Mouse (Mus musculus) forebrain, embryonic 15.5 days (tissue): Measurements from ENCODE around the gene Lgsn. TPM values are rescaled to one million over a fixed set of nuclear protein-coding genes. Genes with fewer than 3 reads are reported as not detected.
A peak's percentile ranks its signal among the peaks of the same experiment; 100 is the strongest.

Experiments
- ATAC-seq: fragments of 200-750 bp; cut with Nextera tagmentation; replicated peaks from 2 replicates; pipeline ENCODE4 v1.8.0; 2017; ENCODE audit warnings: mild to moderate bottlenecking, moderate TSS enrichment, moderate library complexity
- H3K27ac ChIP-seq: fragments of 300-500 bp; sonication (generic); replicated peaks from 2 replicates; pipeline ENCODE4 v1.5.1; 2015; ENCODE audit warnings: mild to moderate bottlenecking, inconsistent platforms
- H3K27me3 ChIP-seq: fragments of 300-500 bp; sonication (generic); 2 replicates; pipeline ENCODE4 v1.6.1; 2015; ENCODE audit warnings: inconsistent platforms
- H3K36me3 ChIP-seq: fragments of 300-500 bp; sonication (generic); 2 replicates; pipeline ENCODE4 v1.6.1; 2015; ENCODE audit warnings: mild to moderate bottlenecking, inconsistent platforms
- H3K4me1 ChIP-seq: fragments of 300-500 bp; sonication (generic); 2 replicates; pipeline ENCODE4 v1.6.1; 2015; ENCODE audit warnings: inconsistent platforms
- H3K4me2 ChIP-seq: fragments of 300-500 bp; sonication (generic); replicated peaks from 2 replicates; pipeline ENCODE4 v1.6.1; 2015; ENCODE audit warnings: mild to moderate bottlenecking, inconsistent platforms
- H3K4me3 ChIP-seq: fragments of 300-500 bp; sonication (generic); 2 replicates; pipeline ENCODE4 v1.5.1; 2015; ENCODE audit warnings: mild to moderate bottlenecking, inconsistent platforms
- H3K9ac ChIP-seq: fragments of 300-500 bp; sonication (generic); replicated peaks from 2 replicates; pipeline ENCODE4 v1.6.1; 2015; ENCODE audit warnings: mild to moderate bottlenecking, inconsistent platforms
- H3K9me3 ChIP-seq: fragments of 300-500 bp; sonication (generic); 2 replicates; pipeline ENCODE4 v1.6.1; 2016; ENCODE audit warnings: inconsistent platforms
- WGBS: fragments of 180-500 bp; shearing (Covaris S2); methylation state at CpG from one replicate; pipeline ENCODE4 v1.1.7; 2015; ENCODE audit warnings: mixed read lengths; 5-methylcytosine and 5-hydroxymethylcytosine counted together
- polyA plus RNA-seq: library from polyadenylated mRNA; unstranded; fragments of >200 nt; fragmentation: Nextera tagmentation; extraction: Ambion mirVana; gene quantifications from 2 replicates; pipeline ENCODE4 v1.2.1, GENCODE M21; 2015

Lgsn gene
- polyA plus RNA-seq, 1 experiment from 2014 or later = not detected

GRCm38 (mm10) chr1:31165326-31166121, 10.7 kb upstream of the Lgsn start:
- 91% methylated on average over 7 of the region's 7 CpGs for WGBS

GRCm38 (mm10) chr1:31175401-31175800, 800 bp upstream of the Lgsn start:
- Histone ChIP-seq H3K4me2 (no peak overlapping the region), H3K27me3 (no peaks in the 10 kb centered on the region), H3K36me3 (no peaks in the 10 kb centered on the region), H3K4me1 (no peaks in the 10 kb centered on the region), H3K27ac (no peak overlapping the region), H3K4me3 (no peak overlapping the region), H3K9ac (no peak overlapping the region), H3K9me3 (no peaks in the 10 kb centered on the region)
- WGBS = 72% methylated on average over 3 of the region's 3 CpGs
- no peak for ATAC-seq

More at GRCm38 (mm10) chr1:31165326-31166121, 10.7 kb upstream of the Lgsn start:
- Histone ChIP-seq H3K27me3 (no peaks in the 10 kb centered on the region), H3K4me1 (no peaks in the 10 kb centered on the region), H3K27ac (no peak overlapping the region), H3K4me3 (no peak overlapping the region), H3K9ac (no peak overlapping the region), H3K9me3 (no peaks in the 10 kb centered on the region), H3K36me3 (no peaks in the 10 kb centered on the region), H3K4me2 (no peak overlapping the region)
- ATAC-seq = no peak

- ATAC-seq = peak; percentile 71
- WGBS = 22% methylated on average over 1 of the region's 1 CpGs
- H3K27ac ChIP-seq = peak overlapping the region; percentile 33; the same call in 1 of the 2 replicates
Measured at GRCm38 (mm10) chr1:31178264-31178663, 2.1 kb downstream of the Lgsn start.

GRCm38 (mm10) chr1:31190237-31190866, 14.2 kb downstream of the Lgsn start:
- Histone ChIP-seq H3K9me3 (no peaks in the 10 kb centered on the region), H3K36me3 (no peaks in the 10 kb centered on the region), H3K27ac (no peak overlapping the region), H3K9ac (no peak overlapping the region), H3K4me2 (no peak overlapping the region), H3K4me3 (no peak overlapping the region), H3K4me1 (no peaks in the 10 kb centered on the region), H3K27me3 (no peaks in the 10 kb centered on the region)
- 84% methylated on average over 10 of the region's 10 CpGs for WGBS
- no peak for ATAC-seq

More at GRCm38 (mm10) chr1:31178264-31178663, 2.1 kb downstream of the Lgsn start:
- Histone ChIP-seq H3K27me3 (no peaks in the 10 kb centered on the region), H3K36me3 (no peaks in the 10 kb centered on the region), H3K4me3 (no peak overlapping the region), H3K9me3 (no peaks in the 10 kb centered on the region), H3K4me1 (no peaks in the 10 kb centered on the region), H3K9ac (no peak overlapping the region), H3K4me2 (no peak overlapping the region)

- H3K4me2 ChIP-seq = no peak overlapping the region
Measured at GRCm38 (mm10) chr1:31195633-31196032, 19.4 kb downstream of the Lgsn start.

GRCm38 (mm10) chr1:31196959-31197358, 20.8 kb downstream of the Lgsn start:
- H3K4me3 ChIP-seq = no peak overlapping the region
- no peak for ATAC-seq

More at GRCm38 (mm10) chr1:31195633-31196032, 19.4 kb downstream of the Lgsn start:
- Histone ChIP-seq H3K9ac (no peak overlapping the region), H3K36me3 (no peaks in the 10 kb centered on the region), H3K27me3 (no peaks in the 10 kb centered on the region), H3K4me1 (no peaks in the 10 kb centered on the region), H3K27ac (no peak overlapping the region), H3K9me3 (no peaks in the 10 kb centered on the region), H3K4me3 (no peak overlapping the region)
- 77% methylated on average over 1 of the region's 1 CpGs for WGBS
- no peak for ATAC-seq

GRCm38 (mm10) chr1:31203771-31204170, 27.6 kb downstream of the Lgsn start:
- no peak overlapping the region for H3K4me2 ChIP-seq
- no peaks in the 10 kb centered on the region for H3K9me3 ChIP-seq
- no peak overlapping the region for H3K27ac ChIP-seq
- H3K27me3 ChIP-seq = no peaks in the 10 kb centered on the region
- ATAC-seq = no peak
- no peak overlapping the region for H3K4me3 ChIP-seq
- peaks cover 5% of the 10 kb centered on the region; the same call in 1 of the 2 replicates for H3K4me1 ChIP-seq
- no peak overlapping the region for H3K9ac ChIP-seq
- 90% methylated on average over 10 of the region's 10 CpGs for WGBS
- no peaks in the 10 kb centered on the region for H3K36me3 ChIP-seq

More at GRCm38 (mm10) chr1:31196959-31197358, 20.8 kb downstream of the Lgsn start:
- 84% methylated on average over 3 of the region's 3 CpGs for WGBS
- no peak overlapping the region for H3K9ac ChIP-seq
- no peaks in the 10 kb centered on the region for H3K36me3 ChIP-seq
- H3K27ac ChIP-seq = no peak overlapping the region
- H3K27me3 ChIP-seq = no peaks in the 10 kb centered on the region
- H3K4me2 ChIP-seq = no peak overlapping the region
- no peaks in the 10 kb centered on the region for H3K4me1 ChIP-seq
- no peaks in the 10 kb centered on the region for H3K9me3 ChIP-seq

GRCm38 (mm10) chr1:31205346-31205745, 29.1 kb downstream of the Lgsn start:
- no peak; the same call in 1 of the 2 replicates for ATAC-seq
- no peaks in the 10 kb centered on the region for H3K36me3 ChIP-seq
- no peaks in the 10 kb centered on the region for H3K9me3 ChIP-seq
- 43% methylated on average over 7 of the region's 7 CpGs for WGBS
- H3K4me1 ChIP-seq = peaks cover 5% of the 10 kb centered on the region; the same call in 1 of the 2 replicates
- no peak overlapping the region for H3K4me2 ChIP-seq
- no peaks in the 10 kb centered on the region for H3K27me3 ChIP-seq
- no peak overlapping the region for H3K9ac ChIP-seq
- H3K4me3 ChIP-seq = no peak overlapping the region
- peak overlapping the region; percentile 46; the same call in 1 of the 2 replicates for H3K27ac ChIP-seq

GRCm38 (mm10) chr1:31205770-31206169, 29.6 kb downstream of the Lgsn start:
- Histone ChIP-seq H3K27me3 (no peaks in the 10 kb centered on the region), H3K4me3 (no peak overlapping the region), H3K9ac (no peak overlapping the region), H3K9me3 (no peaks in the 10 kb centered on the region), H3K27ac (0 out of 2 replicates have a peak overlapping the region, but pooled peaks have one; percentile 27), H3K36me3 (no peaks in the 10 kb centered on the region), H3K4me2 (no peak overlapping the region), H3K4me1 (peaks cover 5% of the 10 kb centered on the region; the same call in 1 of the 2 replicates)
- ATAC-seq = no peak
- WGBS = 56% methylated on average over 3 of the region's 3 CpGs

GRCm38 (mm10) chr1:31210144-31210543, 33.9 kb downstream of the Lgsn start:
- no peaks in the 10 kb centered on the region for H3K36me3 ChIP-seq
- peaks cover 2% of the 10 kb centered on the region; the same call in 1 of the 2 replicates for H3K4me1 ChIP-seq
- H3K9ac ChIP-seq = no peak overlapping the region
- H3K9me3 ChIP-seq = no peaks in the 10 kb centered on the region
- H3K4me3 ChIP-seq = no peak overlapping the region
- no peaks in the 10 kb centered on the region for H3K27me3 ChIP-seq
- ATAC-seq = peak; percentile 85
- H3K27ac ChIP-seq = no peak overlapping the region
- no peak overlapping the region for H3K4me2 ChIP-seq
- under 1% methylated on average over 5 of the region's 5 CpGs for WGBS

GRCm38 (mm10) chr1:31214831-31215230, 38.6 kb downstream of the Lgsn start:
- WGBS = 89% methylated on average over 1 of the region's 1 CpGs
- Histone ChIP-seq H3K27ac (no peak overlapping the region), H3K36me3 (no peaks in the 10 kb centered on the region), H3K9ac (no peak overlapping the region), H3K4me2 (no peak overlapping the region), H3K4me1 (no peaks in the 10 kb centered on the region), H3K9me3 (no peaks in the 10 kb centered on the region), H3K27me3 (no peaks in the 10 kb centered on the region), H3K4me3 (no peak overlapping the region)
- no peak for ATAC-seq

- no peaks in the 10 kb centered on the region for H3K36me3 ChIP-seq
- H3K4me1 ChIP-seq = no peaks in the 10 kb centered on the region
- WGBS = 90% methylated on average over 4 of the region's 4 CpGs
- no peak overlapping the region for H3K9ac ChIP-seq
- H3K27ac ChIP-seq = no peak overlapping the region
- H3K4me3 ChIP-seq = no peak overlapping the region
- no peak overlapping the region for H3K4me2 ChIP-seq
- no peaks in the 10 kb centered on the region for H3K27me3 ChIP-seq
- no peak for ATAC-seq
- no peaks in the 10 kb centered on the region for H3K9me3 ChIP-seq
Measured at GRCm38 (mm10) chr1:31220599-31221250, 44.5 kb downstream of the Lgsn start.
